Mouse (Mus musculus) cerebellum, adult (tissue): Measurements from ENCODE around the gene Nudt13.
"Not testable (repeated sequence)": the region's sequence is repeated elsewhere in the genome, so short reads cannot be mapped to it uniquely, and the experiment has no call there.

Experiments used
- ATAC-seq: cut with Nextera tagmentation; 2 replicates; pipeline ENCODE4 v1.9.2; 2017; ENCODE audit warnings: mild to moderate bottlenecking, moderate library complexity, mixed read lengths; ENCODE audit not compliant: insufficient number of reproducible peaks, low FRiP score, low TSS enrichment

Nudt13 gene

GRCm38 (mm10) chr14:20294117-20294892 is at the start of gene Nudt13:
TSS of gene Nudt13 (plus strand) at chr14:20294697.
- peak; percentile 99 for ATAC-seq

DNA sequence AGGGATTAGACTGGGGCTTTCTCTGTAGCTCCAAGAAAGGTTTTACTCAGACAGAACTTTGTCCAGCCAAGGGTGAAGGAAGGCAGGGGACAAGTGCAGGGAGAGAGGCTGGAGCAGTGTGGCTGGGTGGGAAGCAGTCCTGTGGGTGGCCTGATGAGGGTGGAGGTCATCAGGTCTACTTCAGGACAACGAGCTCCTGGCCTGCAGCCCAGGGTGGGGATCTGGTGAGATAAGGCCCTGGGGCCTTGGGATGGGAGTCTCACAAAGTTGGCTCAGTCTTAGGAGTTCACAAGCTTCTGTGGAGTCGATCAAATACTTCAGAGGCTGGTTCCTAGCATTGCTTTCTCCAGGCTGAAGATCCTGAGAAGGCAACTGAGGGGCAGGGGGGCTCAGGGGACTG is 49.2 kb upstream of the Nudt13 start:
- no peak for ATAC-seq

DNA sequence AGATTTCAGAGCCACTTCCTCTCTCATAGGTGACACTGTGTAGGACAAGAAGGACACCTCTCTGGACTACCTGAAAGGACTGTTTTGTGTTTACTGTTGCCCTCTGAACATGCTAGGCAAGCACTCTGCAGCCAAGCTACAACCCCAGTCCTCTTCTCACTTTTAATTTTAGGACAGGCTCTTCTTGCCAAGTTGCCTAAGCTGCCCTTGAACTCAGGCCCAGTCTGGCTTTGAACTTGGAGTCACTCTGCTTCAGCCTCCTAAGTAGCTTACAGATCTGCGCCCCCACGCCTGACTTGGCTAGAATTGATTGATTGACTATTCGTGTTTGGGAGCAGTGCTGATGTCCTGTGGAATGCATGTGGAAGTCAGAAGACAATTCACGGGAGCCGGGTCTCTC is 48.6 kb upstream of the Nudt13 start:
- no peak for ATAC-seq

- ATAC-seq: no peak
Observed at GRCm38 (mm10) chr14:20246811-20247266, 47.7 kb upstream of the Nudt13 start.

- ATAC-seq: no peak
Observed at GRCm38 (mm10) chr14:20248001-20248400, 46.5 kb upstream of the Nudt13 start.

- no peak for ATAC-seq
Observed at GRCm38 (mm10) chr14:20250237-20251171, 44.0 kb upstream of the Nudt13 start.

- peak; percentile 59; the same call in 1 of the 2 replicates for ATAC-seq
Observed at GRCm38 (mm10) chr14:20258185-20259113, 36.0 kb upstream of the Nudt13 start.

- ATAC-seq: no peak
Observed at GRCm38 (mm10) chr14:20262346-20262745, 32.2 kb upstream of the Nudt13 start.

DNA sequence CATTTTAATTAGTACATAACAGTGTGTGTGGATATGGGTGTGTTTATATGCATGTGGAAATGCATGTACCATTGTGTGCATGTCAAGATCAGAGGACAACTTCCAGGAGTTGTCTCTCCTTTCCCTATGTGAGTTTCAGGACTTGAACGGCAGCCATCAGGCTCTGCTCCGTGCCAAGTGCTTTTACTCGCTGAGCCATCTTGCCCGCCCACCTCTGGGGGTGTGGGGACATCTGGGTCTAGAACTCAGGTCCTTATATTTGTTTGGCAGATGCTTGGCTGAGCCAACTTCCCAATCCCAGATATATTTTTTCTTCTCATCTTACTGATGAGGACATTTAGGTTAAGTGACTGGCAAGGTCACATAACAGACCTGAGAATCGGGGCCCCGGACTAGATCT is 26.1 kb upstream of the Nudt13 start:
- ATAC-seq: no peak

- ATAC-seq: no peak
Observed at GRCm38 (mm10) chr14:20269082-20269809, 25.3 kb upstream of the Nudt13 start, which contains the start of gene Kcnk16. TSS of gene Kcnk16 (minus strand) at chr14:20269199.

DNA sequence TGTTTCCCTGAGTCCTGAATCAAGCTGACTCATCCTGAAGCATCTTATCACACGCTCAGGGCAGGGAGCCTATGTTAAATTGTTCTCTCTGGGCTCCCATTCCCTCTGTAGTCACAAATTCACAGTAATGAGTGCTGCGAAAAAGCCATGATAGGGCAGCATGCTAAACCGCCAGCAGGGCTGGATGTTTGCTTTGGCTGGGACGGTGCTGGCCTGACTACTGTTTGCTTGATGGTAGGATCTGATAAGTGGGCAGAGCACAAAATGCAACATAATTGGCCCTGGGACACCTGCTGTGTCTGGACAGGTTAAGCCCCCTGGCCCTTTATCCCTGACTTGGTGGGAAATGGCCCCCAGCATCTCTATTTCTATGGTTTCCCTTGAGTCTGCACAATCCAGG is 3.1 kb upstream of the Nudt13 start:
- no peak for ATAC-seq

DNA sequence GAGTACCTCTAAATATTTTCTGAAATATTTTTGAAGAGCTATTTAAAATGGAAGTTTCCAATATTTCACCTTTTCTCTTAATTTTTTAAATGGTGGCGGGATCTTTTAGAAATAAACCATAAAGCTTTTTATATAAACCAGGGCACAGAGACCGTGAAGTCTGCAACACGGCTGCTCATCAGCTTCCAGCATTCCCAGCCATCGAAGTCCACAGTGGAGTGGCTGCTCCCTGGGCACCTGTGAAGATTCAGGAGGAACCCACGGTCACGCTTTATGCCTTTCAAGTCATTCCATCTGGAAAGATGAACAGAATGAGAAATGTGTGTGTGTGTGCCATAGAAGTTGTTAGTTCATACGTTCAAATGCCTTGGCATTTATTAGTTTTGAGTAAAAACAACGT is 450 bp downstream of the Nudt13 start:
- no peak for ATAC-seq

- no peak for ATAC-seq
Observed at GRCm38 (mm10) chr14:20297616-20298015, 3.1 kb downstream of the Nudt13 start.

DNA sequence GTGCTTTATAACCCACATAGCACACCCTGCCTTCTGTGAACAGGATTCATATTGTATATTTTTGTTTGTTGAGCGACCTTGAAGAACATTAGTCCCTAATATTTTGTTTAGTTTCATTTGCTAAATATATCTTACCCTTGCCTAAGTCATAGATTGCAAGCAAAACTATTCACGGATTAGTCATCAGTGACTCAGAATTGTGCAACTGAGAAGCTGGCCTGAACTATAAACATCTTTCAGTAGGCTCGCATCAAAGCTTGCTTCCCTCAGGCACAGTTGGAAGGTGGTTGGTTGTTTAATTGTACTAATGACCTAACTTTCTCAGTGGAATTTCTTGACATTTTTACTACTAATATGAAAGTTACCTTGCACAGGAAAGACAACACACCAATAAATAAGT is 3.6 kb downstream of the Nudt13 start:
- no peak for ATAC-seq

DNA sequence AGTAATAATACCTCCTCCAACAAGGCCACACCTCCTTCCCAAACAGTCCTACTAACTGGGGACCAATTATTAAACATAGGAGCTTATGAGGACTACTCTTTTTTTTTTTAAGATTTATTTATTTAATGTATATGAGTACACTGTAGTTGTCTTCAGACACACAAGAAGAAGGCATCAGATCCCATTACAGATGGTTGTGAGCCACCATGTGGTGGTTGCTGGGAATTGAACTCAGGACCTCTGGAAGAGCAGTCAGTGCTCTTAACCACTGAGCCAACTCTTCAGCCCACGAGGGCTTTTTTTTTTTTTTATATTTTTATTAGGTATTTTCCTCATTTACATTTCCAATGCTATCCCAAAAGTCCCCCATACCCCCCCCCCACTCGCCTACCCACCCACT is 10.6 kb downstream of the Nudt13 start:
- ATAC-seq: not testable (repeated sequence)

DNA sequence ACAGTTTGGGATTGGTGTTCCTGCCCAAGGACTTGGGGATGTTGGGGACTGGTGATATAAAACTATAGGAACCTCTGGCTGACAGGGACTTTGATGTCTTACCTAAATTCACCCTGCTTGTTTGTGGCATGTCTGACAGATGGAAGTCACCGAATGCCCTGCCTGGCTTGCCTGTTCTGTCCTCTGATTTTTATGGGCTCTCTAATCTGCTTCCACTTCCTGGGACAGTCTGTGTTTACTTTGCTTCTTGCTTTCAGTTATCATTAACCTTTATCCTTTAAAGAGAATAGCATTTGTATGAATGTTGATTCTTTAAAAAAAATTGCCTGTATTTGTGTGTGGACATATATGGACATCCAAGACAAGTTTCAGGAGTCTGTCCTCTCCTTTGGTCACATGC is 20.6 kb downstream of the Nudt13 start:
- no peak for ATAC-seq

DNA sequence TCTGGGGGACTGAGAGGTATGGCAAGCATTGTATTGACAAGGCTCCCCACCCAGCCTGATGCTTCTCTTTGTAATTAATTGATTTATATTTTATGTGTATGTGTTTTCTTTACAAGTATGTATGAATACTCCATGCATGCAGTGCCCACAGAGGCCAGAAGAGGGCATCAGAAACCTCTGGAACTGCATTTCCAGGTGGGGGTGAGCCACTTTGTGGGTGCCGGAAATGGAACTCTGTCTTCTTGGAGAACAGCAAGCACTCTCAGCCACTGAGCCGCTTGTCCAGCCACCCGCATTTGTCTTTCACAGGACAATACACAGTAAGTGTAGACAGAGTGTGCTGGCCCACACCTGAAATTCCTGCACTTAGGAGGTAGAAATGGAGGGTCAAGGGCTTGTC is 24.9 kb downstream of the Nudt13 start:
- no peak for ATAC-seq

GRCm38 (mm10) chr14:20324196-20324595 is 29.7 kb downstream of the Nudt13 start:
- no peak for ATAC-seq

DNA sequence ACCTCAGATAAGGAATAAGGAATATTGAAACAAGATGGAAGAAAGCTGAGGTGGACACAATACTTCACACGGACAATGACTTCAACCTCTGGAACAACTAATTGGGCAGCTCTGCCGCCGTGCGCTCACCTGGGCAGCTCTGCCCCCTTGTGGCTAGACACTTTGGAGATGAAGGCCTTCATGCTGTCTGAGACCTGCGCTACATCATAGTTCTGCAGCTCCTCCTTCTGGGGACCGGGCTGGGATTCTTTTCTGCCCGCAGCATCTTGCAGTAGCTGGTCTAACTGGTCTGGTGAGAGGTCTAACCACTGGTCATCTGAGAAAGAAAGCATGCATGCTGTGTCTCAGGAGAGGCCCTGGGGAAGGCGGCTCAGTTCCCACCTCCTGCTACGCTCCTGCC is 34.0 kb downstream of the Nudt13 start:
- no peak for ATAC-seq
